Mouse (Mus musculus): Measurements from ENCODE around the gene Tsn. TPM values are rescaled to one million over a fixed set of nuclear protein-coding genes. Genes with fewer than 3 reads are reported as not detected.

The Tsn gene
- total RNA-seq, 2 experiments from 2014 or later: 46.8 to 49.9 TPM

Other genes starting within 250 kb of the Tsn start
- gene Gm29106, start 135.2 kb downstream of the Tsn start, total RNA-seq (2021): not detected
- gene Nifk, start 10.1 kb upstream of the Tsn start, total RNA-seq (2021): 10 to 100 TPM; 16.4 to 17.8 TPM
- 10 to 100 TPM; 42.5 to 43.6 TPM for gene Clasp1, start 77.3 kb upstream of the Tsn start, total RNA-seq (2021)

Data from gastrocnemius, postnatal 36 days (tissue).